Mouse (Mus musculus) retina, postnatal 7 days (tissue): ENCODE data around the gene Six3.

ENCODE experiments used
- DNase-seq: peaks from one replicate; pipeline ENCODE4 v3.0.0-alpha.2; 2012; ENCODE audit warnings: low read depth, low spot score

Gene Six3

GRCm38 (mm10) chr17:85613266-85613860 lies at the start of gene Six3:
Gene Six3 (plus strand): TSS chr17:85613608.
- no peak for DNase-seq

- no peak for DNase-seq
Measured at GRCm38 (mm10) chr17:85564107-85564506, 49.3 kb upstream of the Six3 start.

GRCm38 (mm10) chr17:85574023-85574422 lies 39.4 kb upstream of the Six3 start:
- no peak for DNase-seq

GRCm38 (mm10) chr17:85578290-85578689 lies 35.1 kb upstream of the Six3 start:
- no peak for DNase-seq

GRCm38 (mm10) chr17:85579350-85579749 lies 34.1 kb upstream of the Six3 start:
- no peak for DNase-seq

GRCm38 (mm10) chr17:85580221-85580620 lies 33.2 kb upstream of the Six3 start:
- DNase-seq, result no peak

- DNase-seq, result no peak
Measured at GRCm38 (mm10) chr17:85584170-85584569, 29.2 kb upstream of the Six3 start.

GRCm38 (mm10) chr17:85584573-85584972 lies 28.8 kb upstream of the Six3 start:
- no peak for DNase-seq

GRCm38 (mm10) chr17:85585779-85586178 lies 27.6 kb upstream of the Six3 start:
- DNase-seq, result no peak

- DNase-seq, result no peak
Measured at GRCm38 (mm10) chr17:85591976-85592375, 21.4 kb upstream of the Six3 start.

- no peak for DNase-seq
Measured at GRCm38 (mm10) chr17:85595853-85596252, 17.6 kb upstream of the Six3 start.

- no peak for DNase-seq
Measured at GRCm38 (mm10) chr17:85596341-85596890, 17.0 kb upstream of the Six3 start.

- DNase-seq, result no peak
Measured at GRCm38 (mm10) chr17:85599520-85599919, 13.9 kb upstream of the Six3 start.

GRCm38 (mm10) chr17:85606463-85606862 lies 6.9 kb upstream of the Six3 start:
- no peak for DNase-seq

- DNase-seq, result no peak
Measured at GRCm38 (mm10) chr17:85607556-85608365, 5.6 kb upstream of the Six3 start.

GRCm38 (mm10) chr17:85608366-85609093 lies 4.9 kb upstream of the Six3 start:
- DNase-seq, result no peak

GRCm38 (mm10) chr17:85609094-85609425 lies 4.3 kb upstream of the Six3 start:
- DNase-seq, result no peak

GRCm38 (mm10) chr17:85609621-85610392 lies 3.6 kb upstream of the Six3 start:
- no peak for DNase-seq

GRCm38 (mm10) chr17:85610393-85611115 lies 2.9 kb upstream of the Six3 start:
- no peak for DNase-seq

GRCm38 (mm10) chr17:85611521-85612515 lies 1.6 kb upstream of the Six3 start:
- no peak for DNase-seq
